Mouse (Mus musculus) forebrain, embryonic 15.5 days (tissue): ENCODE measurements at regions not wholly inside any gene's neighbourhood (a gene's known extent, or its start where the extent isn't known, plus 50 kb on each side); places are given as distances from the start of the nearest gene placed in this dataset.
A peak's percentile ranks its signal among the peaks of the same experiment; 100 is the strongest.

Experiments used
- ATAC-seq: fragments of 200-750 bp; cut with Nextera tagmentation; replicated peaks from 2 replicates; pipeline ENCODE4 v1.8.0; 2017; ENCODE audit warnings: mild to moderate bottlenecking, moderate TSS enrichment, moderate library complexity
- H3K27ac ChIP-seq: fragments of 300-500 bp; sonication (generic); replicated peaks from 2 replicates; pipeline ENCODE4 v1.5.1; 2015; ENCODE audit warnings: mild to moderate bottlenecking, inconsistent platforms
- H3K27me3 ChIP-seq: fragments of 300-500 bp; sonication (generic); 2 replicates; pipeline ENCODE4 v1.6.1; 2015; ENCODE audit warnings: inconsistent platforms
- H3K36me3 ChIP-seq: fragments of 300-500 bp; sonication (generic); 2 replicates; pipeline ENCODE4 v1.6.1; 2015; ENCODE audit warnings: mild to moderate bottlenecking, inconsistent platforms
- H3K4me1 ChIP-seq: fragments of 300-500 bp; sonication (generic); 2 replicates; pipeline ENCODE4 v1.6.1; 2015; ENCODE audit warnings: inconsistent platforms
- H3K4me2 ChIP-seq: fragments of 300-500 bp; sonication (generic); replicated peaks from 2 replicates; pipeline ENCODE4 v1.6.1; 2015; ENCODE audit warnings: mild to moderate bottlenecking, inconsistent platforms
- H3K4me3 ChIP-seq: fragments of 300-500 bp; sonication (generic); 2 replicates; pipeline ENCODE4 v1.5.1; 2015; ENCODE audit warnings: mild to moderate bottlenecking, inconsistent platforms
- H3K9ac ChIP-seq: fragments of 300-500 bp; sonication (generic); replicated peaks from 2 replicates; pipeline ENCODE4 v1.6.1; 2015; ENCODE audit warnings: mild to moderate bottlenecking, inconsistent platforms
- H3K9me3 ChIP-seq: fragments of 300-500 bp; sonication (generic); 2 replicates; pipeline ENCODE4 v1.6.1; 2016; ENCODE audit warnings: inconsistent platforms
- WGBS: fragments of 180-500 bp; shearing (Covaris S2); methylation state at CpG from one replicate; pipeline ENCODE4 v1.1.7; 2015; ENCODE audit warnings: mixed read lengths; 5-methylcytosine and 5-hydroxymethylcytosine counted together

DNA sequence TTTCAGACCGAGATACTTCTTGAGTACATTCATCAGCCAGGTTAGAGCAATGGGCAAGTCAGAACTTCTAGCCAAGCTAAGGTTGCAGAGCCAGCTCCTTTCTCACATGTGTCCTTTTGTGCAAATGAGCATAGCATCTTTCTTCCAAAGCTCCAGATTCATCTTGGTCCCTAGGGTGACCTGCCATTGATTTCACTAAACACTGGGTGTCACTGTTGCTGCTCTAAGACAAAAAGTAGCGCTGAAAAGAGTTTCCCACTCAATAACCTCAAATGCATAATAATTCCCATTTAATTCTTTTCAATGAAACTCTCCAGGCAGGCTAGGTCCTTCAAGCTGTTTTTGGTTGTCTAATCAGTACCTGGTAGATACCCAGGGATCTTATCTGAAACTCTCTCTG lies 688.6 kb upstream of the BB014433 start:
- 58% methylated on average over 2 of the region's 2 CpGs for WGBS
- H3K4me1 ChIP-seq = no peaks in the 10 kb centered on the region
- no peaks in the 10 kb centered on the region for H3K27me3 ChIP-seq
- no peak overlapping the region for H3K4me3 ChIP-seq
- no peaks in the 10 kb centered on the region for H3K36me3 ChIP-seq
- no peak overlapping the region for H3K4me2 ChIP-seq
- no peak overlapping the region for H3K27ac ChIP-seq
- 0 out of 2 replicates have a peak, but pooled peaks have one; percentile 38 for ATAC-seq
- H3K9me3 ChIP-seq = no peaks in the 10 kb centered on the region
- H3K9ac ChIP-seq = no peak overlapping the region

GRCm38 (mm10) chr8:15731324-15731723 lies 685.4 kb upstream of the BB014433 start:
- 71% methylated on average over 2 of the region's 2 CpGs for WGBS
- Histone ChIP-seq H3K9ac (no peak overlapping the region), H3K36me3 (no peaks in the 10 kb centered on the region)

GRCm38 (mm10) chr8:15729075-15729474 lies 683.2 kb upstream of the BB014433 start:
- Histone ChIP-seq H3K4me2 (no peak overlapping the region), H3K4me1 (no peaks in the 10 kb centered on the region), H3K9ac (no peak overlapping the region), H3K9me3 (no peaks in the 10 kb centered on the region), H3K4me3 (no peak overlapping the region), H3K27me3 (no peaks in the 10 kb centered on the region), H3K36me3 (no peaks in the 10 kb centered on the region), H3K27ac (no peak overlapping the region)
- ATAC-seq = 0 out of 2 replicates have a peak, but pooled peaks have one; percentile 51
- WGBS = 4% methylated on average over 1 of the region's 1 CpGs

More at GRCm38 (mm10) chr8:15731324-15731723, 685.4 kb upstream of the BB014433 start:
- Histone ChIP-seq H3K4me3 (no peak overlapping the region), H3K27ac (no peak overlapping the region), H3K27me3 (no peaks in the 10 kb centered on the region), H3K9me3 (no peaks in the 10 kb centered on the region), H3K4me1 (no peaks in the 10 kb centered on the region), H3K4me2 (no peak overlapping the region)
- ATAC-seq = no peak

DNA sequence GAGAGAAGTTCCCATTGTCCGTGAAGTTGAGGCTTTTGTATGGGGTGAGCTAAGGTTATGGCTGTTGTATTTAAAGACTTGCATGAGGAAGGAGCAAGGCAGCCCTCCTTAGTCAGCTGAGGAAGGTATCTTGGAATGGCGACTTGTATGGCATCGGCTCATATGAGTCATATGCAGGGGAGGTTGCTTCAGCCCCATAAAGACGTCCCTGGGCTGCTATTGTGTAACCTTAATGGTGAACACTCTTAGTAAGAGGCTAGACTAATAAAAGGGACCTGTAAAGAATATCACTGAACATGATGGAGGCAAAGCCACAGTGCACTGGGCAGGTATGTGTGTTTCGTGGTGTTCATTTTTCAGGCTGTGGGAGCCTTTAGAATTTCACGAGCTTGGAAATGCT lies 680.4 kb upstream of the BB014433 start:
- 93% methylated on average over 6 of the region's 6 CpGs for WGBS
- ATAC-seq = no peak

More for the DNA sequence above, 680.4 kb upstream of the BB014433 start:
- Histone ChIP-seq H3K4me3 (no peak overlapping the region), H3K4me2 (no peak overlapping the region), H3K4me1 (no peaks in the 10 kb centered on the region), H3K9me3 (no peaks in the 10 kb centered on the region), H3K36me3 (no peaks in the 10 kb centered on the region), H3K27ac (no peak overlapping the region), H3K9ac (no peak overlapping the region), H3K27me3 (no peaks in the 10 kb centered on the region)
